Mouse (Mus musculus): ENCODE measurements around the gene Ing5. TPM values are rescaled to one million over a fixed set of nuclear protein-coding genes. Genes with fewer than 3 reads are reported as not detected.
"Not testable (repeated sequence)": the region's sequence is repeated elsewhere in the genome, so short reads cannot be mapped to it uniquely, and the experiment has no call there.

The Ing5 gene
- polyA plus RNA-seq, 1 experiment, result 11.0 TPM

DNA sequence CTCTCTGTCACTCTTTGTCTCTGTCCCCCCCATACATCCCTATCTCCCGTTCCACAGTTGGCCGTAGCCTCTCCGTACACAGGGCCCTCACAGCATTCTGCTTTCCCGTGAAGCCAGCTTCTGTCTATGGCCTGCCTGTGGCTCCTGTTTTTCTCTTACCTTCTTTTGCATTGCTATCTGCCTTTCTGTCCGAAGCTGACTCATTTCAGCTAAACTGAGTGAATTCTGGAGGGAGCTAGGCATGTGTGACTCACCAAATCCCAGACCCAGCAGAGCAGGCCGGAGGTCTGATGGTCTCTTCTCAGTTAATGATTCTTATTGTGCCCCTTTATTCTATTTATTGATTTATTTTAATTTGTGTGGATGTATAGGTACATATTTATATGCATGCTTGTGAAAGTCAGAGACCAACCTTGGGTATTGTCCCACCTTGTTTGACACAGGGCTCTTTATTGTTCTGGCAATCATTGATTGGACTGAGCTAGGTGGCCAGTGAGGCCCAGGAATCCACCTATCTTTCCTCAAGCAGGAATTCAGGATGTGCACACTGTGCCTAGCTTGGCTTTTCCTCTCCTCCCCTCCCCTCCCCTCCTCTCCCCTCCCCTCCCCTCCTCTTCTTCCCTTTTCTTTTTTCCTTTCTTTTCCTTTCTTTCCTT, 32.2 kb downstream of the Ing5 start:
- no peak for DNase-seq
- Histone ChIP-seq H3K4me3 (ENCODE audit: control insufficient read depth, insufficient read depth, low read length) (no peak overlapping the region), H3K27ac (ENCODE audit: control insufficient read depth, insufficient read depth, low read length) (no peak overlapping the region; the same call in 1 of the 2 replicates), H3K36me3 (ENCODE audit: control insufficient read depth, insufficient read depth, low read length) (peaks cover 6% of the 10 kb centered on the region; the same call in 1 of the 2 replicates), H3K27me3 (ENCODE audit: control insufficient read depth, insufficient read depth, low read length) (no peaks in the 10 kb centered on the region), H3K4me1 (replicated peaks; ENCODE audit: control insufficient read depth, insufficient read depth, low read length) (no peaks in the 10 kb centered on the region)
- 96% methylated on average over 6 of the region's 6 CpGs for WGBS
- TF ChIP-seq CTCF (IDR thresholded peaks at IDR 0.05; ENCODE audit: borderline replicate concordance, control insufficient read depth, extremely low read depth, insufficient read depth, low read length, poor library complexity), result no peak
- no peak for TF ChIP-seq POLR2A (IDR thresholded peaks at IDR 0.05; ENCODE audit: control insufficient read depth, extremely low read depth, insufficient read depth, low read length, poor library complexity)

DNA sequence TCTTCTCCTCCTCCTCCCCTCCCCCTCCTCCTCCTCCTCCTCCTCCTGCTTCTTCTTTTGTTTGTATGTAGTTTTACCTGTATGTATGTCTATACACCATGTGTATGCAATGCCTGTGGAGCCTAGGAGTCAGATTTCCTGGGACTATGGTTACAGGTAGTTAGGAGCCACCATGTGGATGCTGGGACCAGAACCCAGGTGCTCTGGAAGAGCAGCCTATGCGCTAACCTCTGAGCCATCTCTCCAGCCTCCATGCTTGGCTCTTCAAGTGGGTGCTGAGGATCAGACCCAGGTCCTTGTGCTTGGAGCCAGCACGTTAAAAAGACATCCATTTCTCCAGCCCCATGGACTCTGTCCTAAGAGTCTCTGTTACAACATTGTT, 32.8 kb downstream of the Ing5 start:
- 98% methylated on average over 2 of the region's 2 CpGs for WGBS
- H3K27ac ChIP-seq (ENCODE audit: control insufficient read depth, insufficient read depth, low read length), result no peak overlapping the region
- no peak overlapping the region for H3K4me3 ChIP-seq (ENCODE audit: control insufficient read depth, insufficient read depth, low read length)
- DNase-seq, result no peak
- H3K36me3 ChIP-seq (ENCODE audit: control insufficient read depth, insufficient read depth, low read length), result peaks cover 6% of the 10 kb centered on the region; the same call in 1 of the 2 replicates
- H3K27me3 ChIP-seq (ENCODE audit: control insufficient read depth, insufficient read depth, low read length), result no peaks in the 10 kb centered on the region
- TF ChIP-seq CTCF (IDR thresholded peaks at IDR 0.05; ENCODE audit: borderline replicate concordance, control insufficient read depth, extremely low read depth, insufficient read depth, low read length, poor library complexity) (no peak), POLR2A (IDR thresholded peaks at IDR 0.05; ENCODE audit: control insufficient read depth, extremely low read depth, insufficient read depth, low read length, poor library complexity) (no peak)
- no peaks in the 10 kb centered on the region for H3K4me1 ChIP-seq (replicated peaks; ENCODE audit: control insufficient read depth, insufficient read depth, low read length)

DNA sequence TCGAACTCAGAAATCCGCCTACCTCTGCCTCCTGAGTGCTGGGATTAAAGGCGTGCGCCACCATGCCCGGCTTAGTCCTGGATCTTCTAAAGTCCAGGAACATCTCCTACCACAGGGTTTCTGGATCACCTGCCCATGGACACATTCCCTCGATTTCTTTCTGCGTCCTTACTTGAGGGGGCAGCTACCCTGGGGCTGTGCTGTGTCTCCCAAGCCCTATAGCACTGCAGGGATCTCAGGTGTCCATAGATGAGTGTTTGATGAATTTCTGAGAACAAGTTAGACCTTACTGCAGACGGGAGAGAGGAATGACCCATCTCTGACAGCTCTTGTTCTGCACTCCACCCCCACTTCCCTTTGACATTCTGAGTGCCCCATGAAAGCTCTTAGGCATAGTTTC, 33.6 kb downstream of the Ing5 start:
- no peak overlapping the region for H3K4me3 ChIP-seq (ENCODE audit: control insufficient read depth, insufficient read depth, low read length)
- H3K27me3 ChIP-seq (ENCODE audit: control insufficient read depth, insufficient read depth, low read length), result no peaks in the 10 kb centered on the region
- no peaks in the 10 kb centered on the region for H3K4me1 ChIP-seq (replicated peaks; ENCODE audit: control insufficient read depth, insufficient read depth, low read length)
- no peak for TF ChIP-seq POLR2A (IDR thresholded peaks at IDR 0.05; ENCODE audit: control insufficient read depth, extremely low read depth, insufficient read depth, low read length, poor library complexity)
- H3K27ac ChIP-seq (ENCODE audit: control insufficient read depth, insufficient read depth, low read length), result no peak overlapping the region
- WGBS, result 98% methylated on average over 8 of the region's 8 CpGs
- H3K36me3 ChIP-seq (ENCODE audit: control insufficient read depth, insufficient read depth, low read length), result peaks cover 6% of the 10 kb centered on the region; the same call in 1 of the 2 replicates
- DNase-seq, result no peak

DNA sequence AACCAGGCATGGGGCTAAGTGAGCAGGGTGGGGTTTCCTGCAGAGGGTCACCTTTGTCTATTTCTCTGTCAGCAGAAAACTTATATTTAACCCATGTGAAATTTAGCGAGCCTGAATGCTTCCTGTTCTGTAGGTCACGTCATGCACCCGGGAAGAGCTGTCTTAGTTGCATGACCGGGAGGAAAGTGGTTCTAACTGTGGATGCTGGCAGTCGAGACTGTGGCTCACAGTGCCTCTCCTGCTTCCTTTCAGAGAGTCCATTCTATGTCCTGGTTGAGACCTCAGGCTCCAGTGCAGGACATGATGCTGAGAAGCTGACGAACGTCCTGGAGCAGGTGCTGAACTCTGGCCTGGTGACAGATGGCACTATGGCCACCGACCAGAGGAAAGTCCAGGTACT, 34.8 kb downstream of the Ing5 start:
- H3K27ac ChIP-seq (ENCODE audit: control insufficient read depth, insufficient read depth, low read length); H3K27me3 ChIP-seq (ENCODE audit: control insufficient read depth, insufficient read depth, low read length); DNase-seq; H3K4me1 ChIP-seq (replicated peaks; ENCODE audit: control insufficient read depth, insufficient read depth, low read length); H3K4me3 ChIP-seq (ENCODE audit: control insufficient read depth, insufficient read depth, low read length); H3K36me3 ChIP-seq (ENCODE audit: control insufficient read depth, insufficient read depth, low read length): not testable (repeated sequence)
- WGBS, result 94% methylated on average over 8 of the region's 8 CpGs

DNA sequence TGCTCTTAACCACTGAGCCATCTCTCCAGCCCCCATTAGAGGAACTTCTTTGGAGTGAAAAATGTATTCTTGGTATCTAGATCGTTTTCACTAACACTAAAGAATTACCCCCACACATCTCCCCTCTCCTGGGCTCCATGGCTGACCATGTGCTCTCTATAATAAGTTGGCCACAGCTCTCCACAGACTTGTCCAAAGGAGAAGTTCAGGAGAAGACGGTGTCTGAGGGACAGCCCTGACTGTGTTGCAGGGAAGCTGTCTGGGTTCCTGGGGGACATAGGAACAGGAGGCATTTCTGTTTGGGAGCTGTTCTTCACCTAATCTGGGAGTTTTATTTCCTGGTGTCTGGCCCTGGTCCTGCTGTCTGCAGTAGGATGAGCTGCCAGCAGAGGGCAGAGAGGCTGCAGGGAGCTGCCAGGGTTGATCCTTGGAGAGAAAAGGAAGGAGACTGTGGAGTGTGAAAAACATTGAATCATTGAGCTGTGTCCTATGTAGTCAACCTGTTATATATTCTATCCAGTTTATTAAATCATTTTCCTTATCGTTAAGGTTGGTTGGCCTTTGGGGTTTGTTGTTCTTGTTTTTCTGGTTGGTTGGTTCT, 42.1 kb downstream of the Ing5 start:
- DNase-seq; H3K4me1 ChIP-seq (replicated peaks; ENCODE audit: control insufficient read depth, insufficient read depth, low read length); H3K27me3 ChIP-seq (ENCODE audit: control insufficient read depth, insufficient read depth, low read length); H3K27ac ChIP-seq (ENCODE audit: control insufficient read depth, insufficient read depth, low read length); H3K36me3 ChIP-seq (ENCODE audit: control insufficient read depth, insufficient read depth, low read length); H3K4me3 ChIP-seq (ENCODE audit: control insufficient read depth, insufficient read depth, low read length): not testable (repeated sequence)
- WGBS, result 90% methylated on average over 3 of the region's 3 CpGs

DNA sequence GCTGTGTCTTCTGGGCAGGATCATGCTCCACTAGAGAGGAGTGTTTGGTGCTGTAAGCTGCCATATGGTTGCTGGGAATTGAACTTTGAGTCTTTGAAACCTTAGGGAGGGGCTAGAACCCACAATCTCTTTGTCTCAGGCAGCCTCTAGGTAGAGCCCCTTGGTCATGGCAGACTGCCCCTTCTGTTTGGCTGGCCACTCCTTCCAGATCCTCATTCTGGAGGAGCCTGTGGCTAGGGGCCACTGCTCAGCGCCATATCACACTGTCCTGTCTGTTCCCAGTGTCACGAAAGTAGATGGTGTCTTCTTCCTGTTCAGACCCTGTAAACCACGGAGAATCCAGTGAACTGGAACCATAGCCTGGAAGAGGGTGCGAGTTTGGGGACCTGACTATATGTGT, 52.0 kb downstream of the Ing5 start:
- H3K4me1 ChIP-seq (replicated peaks; ENCODE audit: control insufficient read depth, insufficient read depth, low read length); DNase-seq; H3K36me3 ChIP-seq (ENCODE audit: control insufficient read depth, insufficient read depth, low read length); H3K4me3 ChIP-seq (ENCODE audit: control insufficient read depth, insufficient read depth, low read length); H3K27me3 ChIP-seq (ENCODE audit: control insufficient read depth, insufficient read depth, low read length); H3K27ac ChIP-seq (ENCODE audit: control insufficient read depth, insufficient read depth, low read length): not testable (repeated sequence)
- 80% methylated on average over 4 of the region's 4 CpGs for WGBS

DNA sequence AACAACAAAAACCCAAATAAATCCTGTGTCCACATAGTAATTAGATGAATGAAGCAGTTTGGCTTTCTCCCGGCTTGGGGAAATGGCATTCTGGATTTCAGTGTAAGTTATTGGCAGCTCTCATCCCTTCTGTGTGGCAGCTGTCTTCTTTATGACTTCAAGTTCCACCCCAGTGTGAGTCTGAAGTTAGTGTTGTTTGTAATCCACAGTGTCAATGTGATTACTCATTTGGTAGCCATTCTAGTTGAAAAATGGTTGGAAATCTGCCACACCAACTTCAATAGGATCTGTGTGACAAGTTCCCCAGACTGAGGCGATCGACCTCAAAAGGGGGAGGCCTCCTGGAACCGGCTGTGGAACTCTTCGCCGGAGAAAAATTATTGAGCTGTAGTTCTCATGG, 53.6 kb downstream of the Ing5 start:
- no peaks in the 10 kb centered on the region for H3K27me3 ChIP-seq (ENCODE audit: control insufficient read depth, insufficient read depth, low read length)
- H3K36me3 ChIP-seq (ENCODE audit: control insufficient read depth, insufficient read depth, low read length), result no peaks in the 10 kb centered on the region
- TF ChIP-seq POLR2A (IDR thresholded peaks at IDR 0.05; ENCODE audit: control insufficient read depth, extremely low read depth, insufficient read depth, low read length, poor library complexity) (no peak), CTCF (IDR thresholded peaks at IDR 0.05; ENCODE audit: borderline replicate concordance, control insufficient read depth, extremely low read depth, insufficient read depth, low read length, poor library complexity) (no peak)
- 92% methylated on average over 6 of the region's 6 CpGs for WGBS
- H3K4me3 ChIP-seq (ENCODE audit: control insufficient read depth, insufficient read depth, low read length), result no peak overlapping the region
- no peaks in the 10 kb centered on the region for H3K4me1 ChIP-seq (replicated peaks; ENCODE audit: control insufficient read depth, insufficient read depth, low read length)
- no peak overlapping the region for H3K27ac ChIP-seq (ENCODE audit: control insufficient read depth, insufficient read depth, low read length)
- DNase-seq, result no peak

Data from thymus, adult 2 months (tissue).